Mouse (Mus musculus) bone marrow macrophage, adult 2 months (primary cell): ENCODE measurements around the gene Urb2.

Source experiments
- CTCF ChIP-seq: IDR thresholded peaks from 2 replicates; pipeline ENCODE4 v1.5.1; 2012; ENCODE audit warnings: low read depth, mild to moderate bottlenecking, low read length, moderate library complexity
- POLR2A ChIP-seq: IDR thresholded peaks from 2 replicates; pipeline ENCODE4 v1.6.1; 2012; ENCODE audit warnings: mild to moderate bottlenecking, low read depth, low read length, borderline replicate concordance

- TF ChIP-seq CTCF (no peak), POLR2A (peak; percentile 53; the same call in 1 of the 2 replicates)
These were observed 38.4 kb upstream of the Urb2 start, which contains the start of gene Abcb10 for GRCm38 (mm10) chr8:123982826-123983400.
